Comparison of ENCODE assay signal across 7 mouse cellular contexts in genomic region chr9:103180303-103180702, GRCm38 (mm10). TPM values are rescaled to one million over a fixed set of nuclear protein-coding genes. Genes with fewer than 3 reads are reported as not detected.
DNase-seq lines count a peak whose midpoint lies in the region; ATAC-seq and TF ChIP-seq lines count a peak whose summit lies in the region.

No protein-coding gene starts in this region.

- no peaks in the 10 kb centered on the region for H3K79me2 ChIP-seq in MEL (ENCODE audit: control insufficient read depth, insufficient read depth, low read length, poor library complexity)

- TF ChIP-seq RAD21 in MEL (IDR thresholded peaks at IDR 0.05; ENCODE audit: low read depth, low read length) = no peak

- H3K4me2 ChIP-seq in forebrain, embryonic 15.5 days (replicated peaks) = peak overlapping the region; percentile 48
- peak overlapping the region; percentile 78 for H3K4me2 ChIP-seq in liver, embryonic 12.5 days
- H3K4me2 ChIP-seq in neural tube, embryonic 13.5 days = peak overlapping the region; percentile 52

- no peak for TF ChIP-seq CTCF in MEL (IDR thresholded peaks at IDR 0.05 in 2 of 3, conservative IDR thresholded peaks at IDR 0.05 in 1 of 3; ENCODE audit: control insufficient read depth in 1 of 3, insufficient read depth in 1 of 3, low read depth in 2 of 3, low read length in 3 of 3, poor library complexity in 1 of 3, severe bottlenecking in 1 of 3)

- no peaks in the 10 kb centered on the region for H3K9me3 ChIP-seq in MEL (replicated peaks; ENCODE audit: insufficient read depth, low read length)
- H3K9me3 ChIP-seq in forebrain, embryonic 15.5 days = no peaks in the 10 kb centered on the region
- no peaks in the 10 kb centered on the region for H3K9me3 ChIP-seq in hindbrain, embryonic 10.5 days
- H3K9me3 ChIP-seq in liver, embryonic 12.5 days (replicated peaks) = no peaks in the 10 kb centered on the region
- H3K9me3 ChIP-seq in neural tube, embryonic 13.5 days = no peaks in the 10 kb centered on the region

- peak overlapping the region; percentile 76 for H3K27ac ChIP-seq in MEL (ENCODE audit: control insufficient read depth, low read depth, low read length)
- peak overlapping the region; percentile 75 for H3K27ac ChIP-seq in forebrain, embryonic 15.5 days (replicated peaks)
- H3K27ac ChIP-seq in hindbrain, embryonic 10.5 days = peak overlapping the region; percentile 87
- peak overlapping the region; percentile 39; the same call in 1 of the 2 replicates for H3K27ac ChIP-seq in liver, embryonic 12.5 days
- 0 out of 2 replicates have a peak overlapping the region, but pooled peaks have one; percentile 61 for H3K27ac ChIP-seq in neural tube, embryonic 13.5 days (replicated peaks)

- TF ChIP-seq EP300 in MEL (IDR thresholded peaks at IDR 0.05; ENCODE audit: low read depth in 1 of 2, low read length in 2 of 2) = no peak

- peak overlapping the region; percentile 70 for H3K9ac ChIP-seq in MEL (ENCODE audit: control insufficient read depth, low read depth, low read length, poor library complexity, severe bottlenecking)
- peak overlapping the region; percentile 32; the same call in 1 of the 2 replicates for H3K9ac ChIP-seq in forebrain, embryonic 15.5 days (replicated peaks)
- no peak overlapping the region; the same call in 1 of the 2 replicates for H3K9ac ChIP-seq in liver, embryonic 12.5 days
- peak overlapping the region; percentile 56 for H3K9ac ChIP-seq in neural tube, embryonic 13.5 days

- peak; percentile 70 for DNase-seq in MEL (ENCODE audit: low read depth, low spot score)
- DNase-seq in c-Kit-negative CD71-positive TER-119-positive erythroid progenitor cells, embryonic 14.5 days (ENCODE audit: low read depth, low spot score) = peak; percentile 9
- no peak for DNase-seq in hindbrain, embryonic 10.5 days (ENCODE audit: low spot score)
- no peak for DNase-seq in thymus, postnatal 10 days (ENCODE audit: low spot score in 2 of 2)

- peaks cover 0 to 5% of the 10 kb centered on the region in 2 experiments; a peak in 1 of 4 replicates for H3K4me1 ChIP-seq in MEL (ENCODE audit: control insufficient read depth in 1 of 2, insufficient read depth in 2 of 2, low read length in 2 of 2)
- H3K4me1 ChIP-seq in forebrain, embryonic 15.5 days = peaks cover 22% of the 10 kb centered on the region
- H3K4me1 ChIP-seq in hindbrain, embryonic 10.5 days (replicated peaks) = peaks cover 23% of the 10 kb centered on the region
- H3K4me1 ChIP-seq in liver, embryonic 12.5 days = peaks cover 23% of the 10 kb centered on the region
- H3K4me1 ChIP-seq in neural tube, embryonic 13.5 days (replicated peaks) = peaks cover 18% of the 10 kb centered on the region

- peaks cover 0 to 4% of the 10 kb centered on the region in 2 experiments; a peak in 1 of 4 replicates for H3K36me3 ChIP-seq in MEL (ENCODE audit: control insufficient read depth in 1 of 2, insufficient read depth in 2 of 2, low read length in 2 of 2)
- H3K36me3 ChIP-seq in forebrain, embryonic 15.5 days = peaks cover 15% of the 10 kb centered on the region; the same call in 1 of the 2 replicates
- peaks cover 24% of the 10 kb centered on the region for H3K36me3 ChIP-seq in hindbrain, embryonic 10.5 days
- no peaks in the 10 kb centered on the region for H3K36me3 ChIP-seq in liver, embryonic 12.5 days
- H3K36me3 ChIP-seq in neural tube, embryonic 13.5 days = peaks cover 62% of the 10 kb centered on the region

- TF ChIP-seq POLR2A in MEL (IDR thresholded peaks at IDR 0.05; ENCODE audit: control insufficient read depth in 1 of 2, insufficient read depth in 1 of 2, low read depth in 1 of 2, low read length in 2 of 2, poor library complexity in 1 of 2) = no peak

- H3K27me3 ChIP-seq in MEL (ENCODE audit: control insufficient read depth in 1 of 2, insufficient read depth in 2 of 2, low read length in 2 of 2) = no peaks in the 10 kb centered on the region
- no peaks in the 10 kb centered on the region for H3K27me3 ChIP-seq in forebrain, embryonic 15.5 days
- no peaks in the 10 kb centered on the region for H3K27me3 ChIP-seq in hindbrain, embryonic 10.5 days (ENCODE audit: insufficient read depth, poor library complexity, severe bottlenecking)
- H3K27me3 ChIP-seq in liver, embryonic 12.5 days (replicated peaks) = 0 out of 2 replicates have a peak, but pooled peaks cover 7% of the 10 kb centered on the region
- H3K27me3 ChIP-seq in neural tube, embryonic 13.5 days = no peaks in the 10 kb centered on the region

- H3K4me3 ChIP-seq in MEL (ENCODE audit: control insufficient read depth in 1 of 2, insufficient read depth in 1 of 2, low read depth in 2 of 2, low read length in 2 of 2) = peak overlapping the region; percentile 65 to 67; a peak in 3 of 4 replicates
- H3K4me3 ChIP-seq in forebrain, embryonic 15.5 days = no peak overlapping the region
- H3K4me3 ChIP-seq in hindbrain, embryonic 10.5 days = peak overlapping the region; percentile 52; the same call in 1 of the 2 replicates
- H3K4me3 ChIP-seq in liver, embryonic 12.5 days = peak overlapping the region; percentile 54
- H3K4me3 ChIP-seq in neural tube, embryonic 13.5 days = no peak overlapping the region

- 39% methylated on average over 3 of the region's 3 CpGs for WGBS in forebrain, embryonic 15.5 days
- 75% methylated on average over 3 of the region's 3 CpGs for WGBS in hindbrain, embryonic 10.5 days
- WGBS in liver, embryonic 12.5 days (ENCODE audit: insufficient replicate concordance) = 63% methylated on average over 3 of the region's 3 CpGs
- WGBS in neural tube, embryonic 13.5 days = 68% methylated on average over 3 of the region's 3 CpGs

- peak; percentile 30; the same call in 1 of the 2 replicates for ATAC-seq in forebrain, embryonic 15.5 days (replicated peaks)
- peak; percentile 36; the same call in 1 of the 2 replicates for ATAC-seq in liver, embryonic 12.5 days
- ATAC-seq in neural tube, embryonic 13.5 days (ENCODE audit: low read depth) = no peak; the same call in 1 of the 2 replicates

TF ChIP-seq in MEL, 35 proteins besides CTCF, POLR2A, EP300 and RAD21:
- TF ChIP-seq ZMIZ1 (IDR thresholded peaks at IDR 0.05; ENCODE audit: low read depth, low read length) = no peak
- no peak for TF ChIP-seq MYC (IDR thresholded peaks at IDR 0.05; ENCODE audit: low read depth, low read length)
- TF ChIP-seq SIN3A (IDR thresholded peaks at IDR 0.05; ENCODE audit: low read length) = no peak
- no peak for TF ChIP-seq NELFE (IDR thresholded peaks at IDR 0.05; ENCODE audit: low read depth, low read length)
- TF ChIP-seq SMC3 (IDR thresholded peaks at IDR 0.05; ENCODE audit: low read depth, low read length) = no peak
- TF ChIP-seq TBP (IDR thresholded peaks at IDR 0.05; ENCODE audit: low read depth, low read length) = no peak
- no peak for TF ChIP-seq UBTF (IDR thresholded peaks at IDR 0.05; ENCODE audit: borderline replicate concordance, insufficient read depth, low read depth, low read length)
- no peak for TF ChIP-seq GABPA (IDR thresholded peaks at IDR 0.05; ENCODE audit: low read depth, low read length)
- TF ChIP-seq ZKSCAN1 (IDR thresholded peaks at IDR 0.05; ENCODE audit: low read depth, low read length) = no peak
- no peak for TF ChIP-seq POLR2AphosphoS5 (IDR thresholded peaks at IDR 0.05; ENCODE audit: borderline replicate concordance, low read depth, low read length)
- no peak for TF ChIP-seq CHD2 (IDR thresholded peaks at IDR 0.05; ENCODE audit: low read length)
- no peak for TF ChIP-seq HCFC1 (IDR thresholded peaks at IDR 0.05; ENCODE audit: low read depth, low read length)
- no peak for TF ChIP-seq USF1 (IDR thresholded peaks at IDR 0.05; ENCODE audit: low read depth, low read length)
- no peak for TF ChIP-seq USF2 (IDR thresholded peaks at IDR 0.05; ENCODE audit: borderline replicate concordance in 1 of 2, insufficient read depth in 1 of 2, low read depth in 1 of 2, low read length in 2 of 2)
- no peak for TF ChIP-seq MXI1 (IDR thresholded peaks at IDR 0.05; ENCODE audit: low read depth, low read length)
- no peak for TF ChIP-seq TAL1 (IDR thresholded peaks at IDR 0.05; ENCODE audit: low read length)
- no peak for TF ChIP-seq ETS1 (IDR thresholded peaks at IDR 0.05; ENCODE audit: low read depth, low read length)
- TF ChIP-seq BHLHE40 (IDR thresholded peaks at IDR 0.05; ENCODE audit: borderline replicate concordance, low read depth, low read length) = no peak

RNA-seq across cellular contexts. Expression of gene Srprb, which starts 21.6 kb away (rescaled TPM):
- 62.0 and 71.5 TPM in 2 replicates for total RNA-seq in MEL (2012; rRNA removed)
- polyA plus RNA-seq in MEL (2012; ENCODE audit: insufficient read depth in 1 of 2, insufficient read length in 2 of 2, low read depth in 1 of 2, low replicate concordance in 2 of 2, missing spikeins in 1 of 2) = 10 to 100 TPM in 1 of 2 experiments, not detected in 1; 85.0 TPM
- polyA plus RNA-seq in forebrain, embryonic 15.5 days (2015; fragmentation: Nextera tagmentation; extraction: Ambion mirVana) = 48.8 and 49.1 TPM in 2 replicates
- 62.0 and 69.7 TPM in 2 replicates for polyA plus RNA-seq in hindbrain, embryonic 10.5 days (2016; fragmentation: Nextera tagmentation; extraction: Ambion mirVana)
- polyA plus RNA-seq in liver, embryonic 12.5 days (2016; fragmentation: Nextera tagmentation; extraction: Ambion mirVana) = 30.3 and 31.5 TPM in 2 replicates
- polyA plus RNA-seq in neural tube, embryonic 13.5 days (2015; fragmentation: Nextera tagmentation; extraction: Ambion mirVana) = 51.5 and 56.3 TPM in 2 replicates

RNA-seq across cellular contexts. Expression of gene Gm20425, which starts 49.8 kb away (rescaled TPM):
- not detected in 2 replicates for total RNA-seq in MEL (2012; rRNA removed)
- not detected for polyA plus RNA-seq in MEL (2012; ENCODE audit: insufficient read depth in 1 of 2, insufficient read length in 2 of 2, low read depth in 1 of 2, low replicate concordance in 2 of 2, missing spikeins in 1 of 2)
- 4.6 and 4.7 TPM in 2 replicates for polyA plus RNA-seq in forebrain, embryonic 15.5 days (2015; fragmentation: Nextera tagmentation; extraction: Ambion mirVana)
- not detected in 2 replicates for polyA plus RNA-seq in hindbrain, embryonic 10.5 days (2016; fragmentation: Nextera tagmentation; extraction: Ambion mirVana)
- 4.9 and 5.2 TPM in 2 replicates for polyA plus RNA-seq in liver, embryonic 12.5 days (2016; fragmentation: Nextera tagmentation; extraction: Ambion mirVana)
- 3.0 and 3.5 TPM in 2 replicates for polyA plus RNA-seq in neural tube, embryonic 13.5 days (2015; fragmentation: Nextera tagmentation; extraction: Ambion mirVana)

RNA-seq across cellular contexts. Expression of gene Trf, which starts 49.9 kb away (rescaled TPM):
- total RNA-seq in MEL (2012; rRNA removed) = not detected in 2 replicates
- polyA plus RNA-seq in MEL (2012; ENCODE audit: insufficient read depth in 1 of 2, insufficient read length in 2 of 2, low read depth in 1 of 2, low replicate concordance in 2 of 2, missing spikeins in 1 of 2) = not detected
- 25.5 and 25.7 TPM in 2 replicates for polyA plus RNA-seq in forebrain, embryonic 15.5 days (2015; fragmentation: Nextera tagmentation; extraction: Ambion mirVana)
- 17.2 and 27.2 TPM in 2 replicates for polyA plus RNA-seq in hindbrain, embryonic 10.5 days (2016; fragmentation: Nextera tagmentation; extraction: Ambion mirVana)
- polyA plus RNA-seq in liver, embryonic 12.5 days (2016; fragmentation: Nextera tagmentation; extraction: Ambion mirVana) = 2,820 and 2,901 TPM in 2 replicates
- 27.1 and 41.0 TPM in 2 replicates for polyA plus RNA-seq in neural tube, embryonic 13.5 days (2015; fragmentation: Nextera tagmentation; extraction: Ambion mirVana)

Comparison
In these comparisons a context has a peak if more than half of its experiments do, and no peak if none do; other contexts are left out.
1. DNase-seq: peak in MEL (single experiment) and c-Kit-negative CD71-positive TER-119-positive erythroid progenitor cells, embryonic 14.5 days (single experiment); none in hindbrain, embryonic 10.5 days (single experiment) and thymus, postnatal 10 days (0 of 2).
2. H3K4me3 ChIP-seq: peak in MEL (2 of 2), hindbrain, embryonic 10.5 days (single experiment) and liver, embryonic 12.5 days (single experiment); none in forebrain, embryonic 15.5 days (single experiment) and neural tube, embryonic 13.5 days (single experiment).
3. RNA of gene Trf, which starts 49.9 kb away (polyA plus RNA-seq): 2,820 to 2,901 TPM in liver, embryonic 12.5 days; 27.1 to 41.0 TPM in neural tube, embryonic 13.5 days, 17.2 to 27.2 TPM in hindbrain, embryonic 10.5 days, 25.5 to 25.7 TPM in forebrain, embryonic 15.5 days and not detected in MEL; every median in the first group is over 10 times any median in the second.
4. Peak in every context shown above with its lines, with median percentiles within 50 percentile points of each other: H3K27ac ChIP-seq and H3K4me2 ChIP-seq.